Mouse (Mus musculus): ENCODE data around the gene Gm20903.
"Not testable (repeated sequence)": the region's sequence is repeated elsewhere in the genome, so short reads cannot be mapped to it uniquely, and the experiment has no call there.

Gene Gm20903

GRCm38 (mm10) chrY:73669015-73669414, at the start of gene Gm20903:
Gene Gm20903 (plus strand): TSS chrY:73669315.
- not testable (repeated sequence) for DNase-seq (ENCODE audit: low read depth)
